Mouse (Mus musculus) kidney, postnatal 25 days (tissue): ENCODE results near the gene Raet1e.
"Not testable (repeated sequence)": the region's sequence is repeated elsewhere in the genome, so short reads cannot be mapped to it uniquely, and the experiment has no call there.

Experiments
- DNase-seq, 2 experiments: peaks; one replicate each; pipeline ENCODE4 v3.0.0; 2021; ENCODE audit warnings: mixed read lengths in 2 of 2

Gene Raet1e

DNA sequence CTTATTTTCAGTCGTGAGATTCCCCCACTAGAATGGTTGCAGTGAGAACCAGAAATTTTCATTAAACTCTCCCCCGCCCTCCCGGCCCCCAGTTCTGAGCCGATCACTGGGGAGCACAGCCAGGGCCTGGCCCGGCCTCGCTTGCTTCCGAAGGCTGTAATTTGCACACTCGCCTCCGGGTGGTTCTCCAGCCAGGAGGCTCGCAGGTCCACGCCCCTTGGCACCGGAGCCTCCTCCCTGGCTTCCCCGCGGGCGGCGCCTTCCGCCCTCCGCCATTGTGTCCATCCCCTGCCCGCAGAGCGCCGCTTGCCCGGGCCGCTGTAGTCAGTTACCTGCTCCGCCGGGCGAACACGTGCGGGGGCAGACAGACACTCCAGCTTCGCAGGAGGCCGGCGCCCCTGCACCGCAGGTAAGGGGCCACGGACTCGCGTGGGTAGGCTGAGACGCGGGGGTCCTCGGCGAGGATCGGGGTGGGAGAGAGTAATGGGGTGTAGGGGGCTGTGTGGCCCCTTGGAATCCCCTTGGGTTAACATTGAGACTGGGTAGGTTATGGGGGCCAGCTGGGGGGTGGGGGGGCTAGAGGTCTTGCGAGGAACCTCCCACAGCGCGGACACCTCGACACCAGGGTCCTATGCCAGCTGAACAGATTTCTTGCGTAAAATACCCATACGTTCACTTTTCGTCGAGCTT lies at the start of gene Raet1e, which contains the start of gene H60b:
Gene Raet1e (plus strand): TSS at position 260 of the 690 bp plus-strand sequence.
Gene H60b (plus strand): TSS at position 277 of the 690 bp plus-strand sequence.
- peak; percentile 73 to 84 for DNase-seq

DNA sequence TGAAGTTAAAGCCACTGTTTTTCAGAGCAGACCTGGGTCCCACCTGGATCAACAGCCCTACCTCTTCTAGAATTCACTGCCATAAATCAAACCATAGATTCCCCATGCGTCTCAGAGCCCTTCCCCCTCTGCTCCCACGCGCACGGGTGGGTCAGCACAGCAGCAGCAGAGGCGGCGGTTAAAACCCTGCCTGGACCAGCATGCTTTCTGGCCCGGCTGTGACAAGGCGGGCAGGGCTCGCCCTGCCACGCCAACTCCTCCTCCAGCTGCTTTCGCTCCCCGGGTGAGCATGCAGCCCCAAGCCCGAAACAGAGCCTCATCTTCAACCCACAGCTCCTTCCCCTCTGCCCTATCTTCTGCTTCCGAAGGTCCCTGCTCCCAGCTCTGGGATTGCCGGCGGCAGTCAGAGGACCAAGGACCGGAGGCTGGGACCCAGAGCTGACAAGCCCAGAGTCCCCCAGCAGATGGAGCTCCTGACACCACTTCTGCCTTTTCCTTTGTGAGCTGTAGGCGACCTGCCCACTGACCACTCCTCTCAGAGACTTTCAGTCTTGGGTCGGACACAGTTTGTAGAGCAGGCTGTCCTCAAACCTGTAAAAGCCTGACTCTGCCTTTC lies 17.6 kb upstream of the Raet1e start:
- peak; percentile 84 to 85 for DNase-seq

DNA sequence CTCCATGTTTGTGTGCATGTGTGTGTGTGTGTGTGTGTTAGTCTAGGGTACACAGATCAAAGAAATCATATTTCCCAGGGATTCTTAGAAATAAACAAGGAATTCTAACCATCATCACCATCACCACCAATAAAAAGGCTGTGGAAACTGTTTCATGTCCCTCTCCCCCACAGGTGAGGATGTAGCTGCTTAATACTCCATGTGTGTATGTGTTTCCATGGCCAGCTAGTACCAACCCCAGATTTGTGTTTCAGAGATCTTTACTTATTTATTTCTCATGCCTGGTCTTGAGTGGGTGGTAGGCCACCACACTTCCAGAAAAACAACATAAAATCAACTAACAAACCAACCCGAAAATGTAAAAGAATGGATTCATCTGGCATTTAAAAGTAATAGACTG lies 16.2 kb upstream of the Raet1e start:
- DNase-seq, result peak; percentile 35 to 44

DNA sequence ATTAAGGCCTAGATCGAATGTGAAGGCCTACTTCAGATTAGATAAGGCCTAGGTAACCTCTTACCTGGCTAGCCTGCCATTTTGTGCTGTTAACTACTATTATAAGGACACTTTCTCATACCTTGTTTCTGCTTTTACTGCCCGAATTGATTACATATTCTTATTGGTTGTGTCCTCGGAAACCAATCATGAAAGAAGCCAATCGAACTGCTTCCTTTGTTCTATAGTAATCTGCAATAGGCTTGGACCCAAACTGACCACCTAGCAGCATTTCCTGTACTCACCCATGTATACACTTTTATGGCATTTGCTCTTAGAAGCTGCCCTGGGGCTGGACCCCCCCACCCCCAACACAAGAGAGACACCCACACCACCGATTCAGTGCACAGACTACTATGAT lies 15.4 kb upstream of the Raet1e start:
- no peak for DNase-seq

DNA sequence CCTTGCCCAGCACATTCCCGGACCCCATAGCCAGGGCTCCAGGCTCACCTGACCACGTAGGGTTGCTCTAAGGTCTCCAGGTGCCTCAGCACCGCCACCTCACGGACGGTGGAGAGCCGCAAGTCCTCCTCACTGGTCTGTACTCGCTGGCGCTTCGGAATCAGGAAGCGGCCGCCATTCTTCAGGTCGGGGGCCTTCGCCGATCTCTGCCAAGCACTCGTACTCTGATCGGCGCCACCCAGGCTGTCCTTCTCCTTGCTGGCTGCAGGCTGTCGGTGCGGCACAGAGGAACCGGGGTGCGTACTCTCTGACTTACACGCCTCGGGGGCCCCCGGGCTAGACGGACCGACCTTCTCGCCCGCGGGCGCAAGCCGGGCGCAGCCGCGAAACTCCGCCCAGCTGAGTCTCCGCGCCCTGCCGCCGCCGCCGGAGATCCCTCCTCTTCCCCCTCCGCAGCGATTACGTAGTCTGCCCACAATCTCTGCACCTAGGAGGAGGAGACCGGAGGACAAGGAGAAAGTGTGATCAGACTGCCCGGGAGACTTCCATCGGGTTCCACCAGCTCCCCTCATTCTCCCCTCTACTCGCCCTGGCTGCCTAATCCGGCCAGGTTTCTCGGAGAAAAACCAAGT lies 9.8 kb upstream of the Raet1e start:
- DNase-seq, result peak; percentile 77 to 89

DNA sequence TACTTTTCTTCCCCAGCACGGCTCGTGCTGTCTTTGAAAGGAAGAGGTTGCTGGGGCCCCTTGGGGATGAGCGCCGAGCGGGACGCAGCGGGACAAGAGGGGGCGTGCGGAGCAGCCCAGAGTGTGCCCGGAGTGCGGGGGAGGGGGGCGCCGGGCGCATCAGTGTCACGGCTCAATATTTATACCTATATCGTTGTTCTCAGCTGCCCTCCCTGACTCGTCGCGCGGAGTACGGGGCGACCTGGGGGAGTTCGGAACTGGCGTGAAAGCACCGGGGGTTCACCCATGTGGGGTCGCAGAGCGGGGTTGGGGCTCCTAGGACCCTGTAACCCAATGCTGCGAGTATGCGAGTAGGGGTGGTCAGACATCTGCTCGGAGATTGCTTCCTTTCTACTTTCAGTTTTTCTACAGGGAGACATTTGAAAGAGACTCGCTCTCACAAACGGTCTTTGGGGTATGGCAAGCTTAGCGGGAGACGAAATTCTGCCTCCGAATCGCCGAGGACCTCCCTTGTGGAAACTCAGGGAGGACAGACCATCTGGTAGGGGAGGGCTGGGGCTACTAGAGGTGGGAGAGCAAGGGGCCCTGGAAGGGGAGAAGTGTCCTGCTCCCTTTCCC lies 9.2 kb upstream of the Raet1e start, which contains the start of gene E030030I06Rik:
Gene E030030I06Rik (minus strand): TSS at position 198 of the 618 bp plus-strand sequence.
- peak in 1 of 2 experiments; percentile 40 for DNase-seq

DNA sequence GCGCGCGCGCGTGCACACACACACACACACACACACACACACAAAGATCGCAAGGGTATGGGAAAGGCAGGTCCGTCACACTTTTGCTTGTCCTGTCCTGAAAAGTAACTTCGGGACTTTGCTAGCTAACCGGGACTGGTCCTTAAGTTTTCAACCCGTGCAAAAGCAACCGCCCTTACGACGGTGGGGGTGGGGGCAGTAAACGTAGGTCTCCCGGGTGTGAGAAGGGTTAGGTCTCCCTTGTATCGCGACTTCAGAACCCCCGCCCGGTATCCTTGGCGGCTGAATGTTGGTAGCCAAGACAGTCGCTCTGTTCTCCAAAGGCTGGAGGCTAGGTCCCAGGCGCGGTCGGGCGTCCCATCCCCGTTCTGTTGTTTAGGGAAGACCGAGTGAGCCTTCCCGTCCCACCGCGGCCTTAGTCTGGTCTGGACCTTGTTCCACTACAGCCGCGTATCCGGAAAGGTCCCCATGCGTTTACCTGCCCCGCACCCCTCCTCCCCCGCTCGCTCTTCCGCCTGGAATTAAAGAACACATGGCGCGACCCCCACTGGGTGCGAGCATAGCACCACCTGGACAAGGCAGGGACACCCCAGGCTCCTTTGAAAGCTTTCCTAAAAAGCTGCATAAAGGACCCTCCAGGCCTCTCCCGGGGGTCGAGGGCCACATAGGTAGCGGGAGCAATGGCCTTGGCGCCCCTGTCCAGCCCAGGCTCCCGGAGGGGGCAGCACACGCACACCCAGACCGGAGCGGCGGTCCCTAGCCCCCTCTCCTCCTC lies 8.5 kb upstream of the Raet1e start:
- peak; percentile 14 to 44 for DNase-seq

DNA sequence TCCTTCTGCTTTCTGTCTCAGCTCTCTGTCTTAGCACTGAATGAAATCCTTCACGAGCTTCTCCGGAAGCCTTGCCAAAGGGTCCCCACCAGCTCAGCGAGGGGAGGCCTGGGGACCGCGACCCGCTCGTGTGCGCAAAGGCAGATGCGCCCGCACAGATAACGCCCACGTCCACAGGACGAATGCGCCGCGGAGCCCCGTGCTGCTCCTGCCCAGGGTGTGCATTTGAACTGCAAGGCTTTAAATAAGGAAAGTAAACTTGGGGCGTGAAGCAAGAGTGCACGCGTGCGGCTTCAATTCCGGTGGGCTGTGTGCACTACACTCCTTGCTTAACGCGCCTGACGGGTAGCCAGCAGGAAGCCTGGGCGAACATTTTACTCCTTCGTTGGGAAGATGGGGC lies 7.8 kb upstream of the Raet1e start:
- peak in 1 of 2 experiments; percentile 4 for DNase-seq

DNA sequence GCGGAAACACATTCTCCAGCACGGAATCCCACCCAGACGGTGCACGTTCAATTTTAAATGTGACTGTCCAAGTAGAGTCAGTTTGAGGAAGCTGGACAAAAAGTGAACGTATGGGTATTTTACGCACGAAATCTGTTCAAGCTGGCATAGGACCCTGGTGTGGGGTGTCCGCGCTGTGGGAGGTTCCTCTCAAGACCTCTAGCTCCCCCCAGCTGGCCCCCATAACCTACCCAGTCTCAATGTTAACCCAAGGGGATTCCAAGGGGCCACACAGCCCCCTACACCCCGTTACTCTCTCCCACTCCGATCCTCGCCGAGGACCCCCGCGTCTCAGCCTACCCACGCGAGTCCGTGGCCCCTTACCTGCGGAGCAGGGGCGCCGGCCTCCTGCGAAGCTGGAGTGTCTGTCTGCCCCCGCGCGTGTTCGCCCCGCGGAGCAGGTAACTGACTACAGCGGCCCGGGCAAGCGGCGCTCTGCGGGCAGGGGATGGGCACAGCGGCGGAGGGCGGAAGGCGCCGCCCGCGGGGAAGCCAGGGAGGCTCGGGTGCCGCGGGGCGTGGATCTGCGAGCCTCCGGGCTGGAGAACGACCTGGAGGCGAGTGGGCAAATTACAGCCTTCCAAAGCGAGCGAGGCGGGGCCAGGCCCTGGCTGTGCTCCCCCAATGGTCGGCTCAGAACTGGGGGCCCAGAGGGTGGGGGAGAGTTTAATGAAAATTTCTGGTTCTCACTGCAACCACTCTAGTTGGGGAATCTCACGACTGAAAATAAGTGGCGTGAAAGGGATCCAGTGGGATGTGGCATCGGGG lies 7.1 kb upstream of the Raet1e start:
- not testable (repeated sequence) for DNase-seq

DNA sequence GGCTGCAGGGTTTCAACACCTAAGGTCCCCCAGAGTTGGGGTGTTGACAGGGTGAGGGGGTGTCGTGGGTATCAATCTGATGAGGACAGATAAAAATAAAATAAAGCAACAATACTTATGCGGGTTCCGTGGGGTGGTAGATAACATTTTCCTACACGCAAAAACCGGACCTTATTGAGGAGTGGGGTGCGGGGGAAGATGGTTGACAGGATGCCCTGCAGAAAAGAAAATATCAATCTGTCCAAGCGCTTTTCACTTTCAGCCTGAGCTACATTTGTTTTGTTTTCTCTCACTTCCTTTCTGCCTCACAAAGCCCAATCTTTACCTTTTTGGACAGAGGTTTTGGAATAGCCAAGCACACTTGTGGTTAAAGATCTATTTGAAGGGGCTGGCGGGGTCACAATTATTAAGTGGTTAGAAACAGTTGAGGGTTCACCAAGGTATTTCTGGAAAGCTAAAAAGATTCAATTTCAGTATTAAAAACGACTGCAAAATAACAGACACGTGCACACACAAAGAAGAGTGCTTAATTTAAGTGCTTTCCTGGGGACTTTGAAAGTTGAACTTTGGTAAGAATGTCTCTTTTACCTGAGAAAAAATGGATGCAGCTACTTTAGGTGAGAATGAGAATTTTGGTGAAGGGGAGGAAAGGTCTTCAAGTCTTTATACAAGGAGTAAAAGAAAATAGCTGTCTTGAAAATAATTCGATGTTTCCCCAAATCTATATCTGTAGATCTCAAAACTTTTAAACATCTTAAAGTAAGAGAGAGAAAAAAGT lies 6.3 kb upstream of the Raet1e start:
- DNase-seq, result not testable (repeated sequence)

DNA sequence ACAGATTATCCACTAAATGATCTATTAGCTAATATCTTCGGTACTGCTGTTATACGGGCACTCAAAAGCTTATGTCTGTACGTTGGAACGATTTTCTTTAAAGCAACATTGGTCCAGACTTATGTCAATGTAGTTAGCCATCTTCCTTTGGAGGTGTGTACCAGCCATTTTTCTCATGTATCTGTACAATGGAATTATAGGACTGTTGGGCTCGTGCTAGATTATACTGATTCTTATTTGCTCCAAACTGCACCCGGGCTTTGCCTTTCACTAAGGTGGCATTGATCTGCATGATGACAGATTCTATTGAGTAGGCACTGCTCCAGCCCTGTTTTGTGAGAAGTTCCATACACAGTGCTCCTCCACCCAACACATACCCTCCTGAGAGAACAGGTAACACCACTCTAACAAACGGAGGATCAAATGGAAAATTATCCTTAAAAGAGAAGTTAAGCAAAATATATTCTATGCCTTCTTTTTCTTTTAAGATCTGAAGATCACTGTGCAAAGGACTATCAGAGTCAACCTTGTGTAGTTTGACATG lies 5.2 kb upstream of the Raet1e start:
- not testable (repeated sequence) for DNase-seq

DNA sequence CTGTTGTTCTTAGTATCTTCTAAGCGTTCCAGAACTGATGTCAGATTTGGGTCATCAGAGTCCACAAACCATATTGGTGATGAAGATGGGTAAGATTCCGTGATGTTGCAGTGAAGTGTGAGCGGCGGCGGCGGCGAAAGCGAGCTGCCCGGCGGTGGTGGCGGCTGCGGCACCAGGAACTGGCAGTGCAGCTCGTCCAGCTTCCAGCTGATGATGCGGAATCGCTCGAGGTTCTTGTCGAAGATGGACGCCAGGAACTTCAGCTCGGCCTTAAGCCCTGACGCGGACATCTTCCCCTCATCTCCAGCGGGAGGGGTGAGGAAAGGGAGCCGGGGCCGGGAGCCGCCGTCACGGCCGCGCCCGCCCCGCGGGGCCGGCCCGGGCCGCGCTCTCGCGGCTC lies 4.2 kb upstream of the Raet1e start:
- not testable (repeated sequence) for DNase-seq

DNA sequence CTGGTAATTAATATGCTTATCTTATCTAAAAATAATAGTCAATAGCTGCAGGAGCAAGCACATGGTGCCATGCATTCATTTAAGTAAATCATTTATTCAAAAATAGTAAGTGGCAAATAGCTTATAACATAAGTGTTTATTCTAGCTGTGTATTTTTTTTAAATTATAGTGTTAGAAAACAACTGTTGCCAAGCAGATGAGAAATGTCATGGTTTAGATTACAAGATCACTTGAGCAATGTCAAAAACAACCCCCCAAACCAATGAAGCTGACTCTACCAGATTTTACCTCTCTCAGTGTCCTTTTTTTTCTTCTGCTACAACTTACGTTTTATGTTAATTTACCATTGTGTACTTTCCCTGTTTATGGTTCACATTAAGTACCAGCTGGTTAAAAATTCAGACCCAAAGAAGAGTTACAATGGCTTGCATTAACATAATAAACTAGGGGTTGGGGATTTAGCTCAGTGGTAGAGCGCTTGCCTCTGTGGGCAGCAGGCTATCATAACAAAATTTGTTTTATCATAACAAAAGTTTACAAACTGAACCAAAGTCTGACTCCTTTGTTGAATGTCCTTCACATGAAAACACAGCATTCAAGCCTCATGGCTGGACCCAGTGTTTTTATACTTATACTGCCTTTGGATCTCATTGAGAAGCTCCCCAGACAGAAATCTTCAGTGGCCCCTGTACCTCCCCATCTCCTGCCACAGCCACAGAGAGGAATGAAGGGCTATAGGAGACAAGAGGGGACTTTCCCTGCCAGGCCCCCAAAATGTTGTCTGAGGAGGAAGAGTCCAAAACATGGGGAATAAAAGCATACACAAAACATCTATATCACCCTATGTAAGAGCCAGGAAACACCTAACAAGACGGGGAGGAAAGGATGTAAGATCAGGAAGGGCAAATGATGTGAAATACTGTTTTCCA lies 3.2 kb upstream of the Raet1e start:
- no peak for DNase-seq

DNA sequence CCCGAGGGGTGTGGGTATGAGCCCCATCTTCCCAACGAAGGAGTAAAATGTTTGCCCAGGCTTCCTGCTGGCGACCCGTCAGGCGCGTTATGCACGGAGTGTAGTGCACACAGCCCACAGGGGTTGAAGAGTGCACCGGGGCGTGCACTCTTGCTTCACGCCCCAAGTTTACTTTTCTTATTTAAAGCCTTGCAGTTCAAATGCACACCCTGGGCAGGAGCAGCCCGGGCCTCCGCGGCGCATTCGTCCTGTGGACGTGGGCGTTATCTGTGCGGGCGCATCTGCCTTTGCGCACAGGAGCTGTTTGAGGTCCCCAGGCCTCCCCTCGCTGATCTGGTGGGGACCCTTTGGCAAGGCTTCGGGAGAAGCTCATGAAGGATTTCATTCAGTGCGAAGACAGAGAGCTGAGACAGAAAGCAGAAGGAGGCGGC lies 777 bp downstream of the Raet1e start:
- DNase-seq, result no peak

DNA sequence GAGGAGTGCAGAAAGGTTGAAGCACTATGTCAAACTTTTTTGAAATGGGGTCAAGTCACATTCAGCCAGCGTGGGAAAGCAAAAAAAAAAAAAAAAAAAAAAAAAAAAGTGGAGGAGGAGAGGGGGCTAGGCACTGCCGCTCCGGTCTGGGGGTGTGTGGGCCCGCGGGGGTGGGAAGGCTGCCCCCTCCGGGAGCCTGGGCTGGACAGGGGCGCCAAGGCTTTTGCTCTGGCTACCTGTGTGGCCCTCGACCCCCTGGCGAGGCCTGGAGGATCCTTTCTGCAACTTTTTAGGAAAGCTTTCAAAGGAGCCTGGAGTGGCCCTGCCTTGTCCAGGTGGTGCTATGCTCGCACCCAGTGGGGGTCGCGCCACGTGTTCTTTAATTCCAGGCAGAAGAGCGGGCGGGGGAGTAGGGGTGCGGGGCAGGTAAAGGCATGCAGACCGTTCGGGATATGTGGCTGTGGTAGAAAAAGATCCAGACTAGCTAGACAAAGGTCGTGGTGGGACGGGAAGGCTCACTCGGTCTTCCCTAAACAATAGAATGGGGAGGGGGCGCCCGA lies 1.3 kb downstream of the Raet1e start:
- no peak for DNase-seq

DNA sequence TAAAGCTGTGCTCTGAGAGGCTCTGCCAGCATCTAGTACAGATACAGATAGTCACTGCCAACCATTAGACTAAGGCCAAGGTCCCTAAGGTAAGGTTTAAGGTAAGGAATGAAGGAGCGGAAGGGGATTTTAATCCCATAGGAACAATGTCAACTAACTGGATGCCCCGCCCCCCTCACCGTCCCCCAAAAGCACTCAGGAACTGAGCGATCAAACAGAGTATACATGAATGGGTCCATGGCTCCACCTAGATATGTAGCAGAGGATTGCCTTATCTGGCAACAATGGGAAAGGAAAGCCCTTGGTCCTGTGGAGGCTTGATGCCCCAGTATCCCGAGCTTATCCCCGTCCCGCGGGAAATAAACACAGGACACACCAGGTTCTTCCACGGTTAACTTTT lies 4.9 kb downstream of the Raet1e start:
- not testable (repeated sequence) for DNase-seq

DNA sequence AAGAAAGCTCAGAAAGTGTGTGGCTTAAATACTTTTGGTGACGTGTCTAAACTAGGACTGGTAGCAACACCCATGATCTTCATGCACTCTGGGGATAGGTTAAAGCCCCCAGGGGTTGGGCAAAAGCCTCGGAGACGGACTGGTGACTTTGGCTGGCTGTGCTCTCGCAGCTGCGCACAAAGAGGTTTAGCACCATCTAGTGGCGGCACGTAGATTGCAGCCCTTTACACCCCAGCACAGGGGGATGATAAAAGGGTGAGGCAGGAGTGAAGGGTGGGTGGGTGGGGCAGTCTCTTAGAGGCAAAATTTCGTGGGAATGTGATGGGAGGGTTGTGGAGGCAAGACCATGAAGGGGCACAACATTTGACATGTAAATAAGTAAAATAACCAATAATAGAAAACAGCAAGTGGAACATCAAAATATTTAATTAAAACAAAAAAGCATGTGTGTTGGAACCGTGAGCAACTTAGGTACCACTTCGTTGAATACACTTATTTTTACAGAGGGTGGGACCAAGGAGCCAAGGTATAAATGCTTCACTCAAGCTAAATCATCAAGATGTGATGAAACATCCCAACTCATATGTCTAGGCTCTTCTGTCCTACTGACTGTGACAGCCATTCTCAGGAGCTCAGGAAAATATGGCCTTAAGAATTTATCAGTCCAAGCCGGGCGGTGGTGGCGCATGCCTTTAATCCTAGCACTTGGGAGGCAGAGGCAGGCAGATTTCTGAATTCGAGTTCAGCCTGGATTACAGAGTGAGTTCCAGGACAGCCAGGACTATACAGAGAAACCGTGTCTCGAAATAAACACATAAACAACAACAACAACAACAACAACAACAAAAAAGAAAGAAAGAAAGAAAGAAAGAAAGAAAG lies 5.6 kb downstream of the Raet1e start:
- DNase-seq, result peak; percentile 63 to 86
